Mouse (Mus musculus) hindbrain, postnatal 0 days (tissue): ENCODE measurements around the gene Ube2dnl2. TPM values are rescaled to one million over a fixed set of nuclear protein-coding genes. Genes with fewer than 3 reads are reported as not detected.

Source experiments
- ATAC-seq: fragments of 200-750 bp; cut with Nextera tagmentation; 2 replicates; pipeline ENCODE4 v1.8.0; 2017; ENCODE audit warnings: mild to moderate bottlenecking, moderate TSS enrichment, moderate library complexity
- DNase-seq: peaks from one replicate; pipeline ENCODE4 v3.0.0-alpha.2; 2015; ENCODE audit warnings: low spot score
- H3K27ac ChIP-seq: fragments of 300-500 bp; sonication (generic); 2 replicates; pipeline ENCODE4 v1.5.1; 2014; ENCODE audit warnings: mild to moderate bottlenecking
- H3K27me3 ChIP-seq: fragments of 300-500 bp; sonication (generic); 2 replicates; pipeline ENCODE4 v1.6.1; 2014; ENCODE audit warnings: low read length, mixed read lengths; ENCODE audit not compliant: insufficient read depth
- H3K36me3 ChIP-seq: fragments of 300-500 bp; sonication (generic); 2 replicates; pipeline ENCODE4 v1.6.1; 2014; ENCODE audit warnings: low read length, mixed read lengths; ENCODE audit not compliant: insufficient read depth
- H3K4me1 ChIP-seq: fragments of 300-500 bp; sonication (generic); 2 replicates; pipeline ENCODE4 v1.6.1; 2014; ENCODE audit warnings: antibody characterized with exemption, low read length, mixed read lengths; ENCODE audit not compliant: insufficient read depth
- H3K4me2 ChIP-seq: fragments of 300-500 bp; sonication (generic); 2 replicates; pipeline ENCODE4 v1.6.1; 2014; ENCODE audit warnings: low read depth, mild to moderate bottlenecking, low read length, moderate library complexity, mixed read lengths
- H3K4me3 ChIP-seq: fragments of 300-500 bp; sonication (generic); 2 replicates; pipeline ENCODE4 v1.5.1; 2014; ENCODE audit warnings: low read length
- H3K9ac ChIP-seq: fragments of 300-500 bp; sonication (generic); replicated peaks from 2 replicates; pipeline ENCODE4 v1.6.1; 2014; ENCODE audit warnings: mild to moderate bottlenecking, low read length, moderate library complexity, mixed read lengths
- H3K9me3 ChIP-seq: fragments of 300-500 bp; sonication (generic); 2 replicates; pipeline ENCODE4 v1.6.1; 2016; ENCODE audit warnings: low read length, mixed read lengths
- CTCF ChIP-seq: IDR thresholded peaks from 2 replicates; pipeline ENCODE4 v1.5.1; 2016; ENCODE audit warnings: antibody characterized with exemption, control low read depth, low read depth
- WGBS: fragments of 180-500 bp; shearing (Covaris S2); extraction: QIAGEN DNeasy Blood & Tissue Kit; methylation state at CpG from one replicate; pipeline ENCODE4 v1.1.7; 2014; 5-methylcytosine and 5-hydroxymethylcytosine counted together
- polyA plus RNA-seq: library from polyadenylated mRNA; unstranded; fragments of >200 nt; fragmentation: Nextera tagmentation; extraction: Ambion mirVana; gene quantifications from 2 replicates; pipeline ENCODE4 v1.2.1, GENCODE M21; 2015
- total RNA-seq: library from RNA; depleted of rRNA; stranded (reverse); fragments of >200 nt; gene quantifications from 2 replicates; pipeline ENCODE4 v1.2.3, GENCODE M21; 2014; rRNA removed

Ube2dnl2 gene
- not detected in 2 replicates for total RNA-seq
- not detected in 2 replicates for polyA plus RNA-seq

DNA sequence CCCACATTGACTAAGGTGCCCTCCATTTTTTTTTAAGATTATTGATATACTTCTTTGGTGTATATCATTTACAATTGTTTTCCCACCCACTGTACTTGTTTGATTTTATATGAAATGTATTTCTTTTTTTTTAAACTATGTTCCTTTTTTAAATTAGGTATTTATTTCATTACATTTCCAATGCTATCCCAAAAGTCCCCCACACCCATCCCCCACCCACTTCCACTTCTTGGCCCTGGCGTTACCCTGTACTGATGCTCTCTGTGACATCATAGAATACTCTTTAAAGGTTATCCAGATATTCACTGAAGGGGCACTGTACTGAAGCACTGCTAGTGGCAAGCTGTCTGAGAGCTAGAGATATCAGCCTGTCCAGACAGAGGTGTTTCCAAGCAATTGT, at the start of gene Ube2dnl2:
Gene Ube2dnl2, plus strand, starts transcription at position 301 of the 400 bp plus-strand sequence.
- H3K27me3 ChIP-seq: no peaks in the 10 kb centered on the region
- no peak within 1 kb of the TSS for H3K27ac ChIP-seq
- no peak for TF ChIP-seq CTCF
- H3K4me1 ChIP-seq: no peaks in the 10 kb centered on the region
- 86% methylated on average over 1 of the region's 1 CpGs for WGBS
- no peak for DNase-seq
- ATAC-seq: no peak
- H3K4me3 ChIP-seq: no peak within 1 kb of the TSS
- H3K9ac ChIP-seq: no peak within 1 kb of the TSS
- H3K9me3 ChIP-seq: no peaks in the 10 kb centered on the region
- no peaks in the 10 kb centered on the region for H3K36me3 ChIP-seq
- no peak within 1 kb of the TSS for H3K4me2 ChIP-seq

DNA sequence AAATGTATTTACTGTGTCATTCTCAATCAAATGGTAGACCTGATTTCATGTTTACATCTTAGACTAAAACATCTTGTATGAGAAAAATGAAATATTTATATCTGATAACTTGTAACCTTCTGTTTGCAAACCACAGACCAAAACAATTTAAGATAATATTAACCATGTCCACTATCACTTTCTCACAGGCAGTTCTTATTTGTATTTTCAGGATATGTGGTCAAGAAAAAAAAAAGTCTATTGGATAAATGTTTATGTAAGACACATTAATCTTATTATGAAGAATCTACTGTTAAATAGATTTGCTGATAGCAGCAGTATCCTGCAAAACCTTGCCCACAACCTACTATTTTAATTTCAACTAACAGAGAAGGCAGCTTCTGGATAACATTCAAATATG, 11.9 kb upstream of the Ube2dnl2 start:
- Histone ChIP-seq H3K36me3 (no peaks in the 10 kb centered on the region), H3K4me1 (no peaks in the 10 kb centered on the region), H3K4me2 (no peak overlapping the region), H3K4me3 (no peak overlapping the region), H3K9ac (no peak overlapping the region), H3K27me3 (no peaks in the 10 kb centered on the region), H3K27ac (no peak overlapping the region), H3K9me3 (no peaks in the 10 kb centered on the region)
- no peak for ATAC-seq
- no peak for TF ChIP-seq CTCF
- no peak for DNase-seq

DNA sequence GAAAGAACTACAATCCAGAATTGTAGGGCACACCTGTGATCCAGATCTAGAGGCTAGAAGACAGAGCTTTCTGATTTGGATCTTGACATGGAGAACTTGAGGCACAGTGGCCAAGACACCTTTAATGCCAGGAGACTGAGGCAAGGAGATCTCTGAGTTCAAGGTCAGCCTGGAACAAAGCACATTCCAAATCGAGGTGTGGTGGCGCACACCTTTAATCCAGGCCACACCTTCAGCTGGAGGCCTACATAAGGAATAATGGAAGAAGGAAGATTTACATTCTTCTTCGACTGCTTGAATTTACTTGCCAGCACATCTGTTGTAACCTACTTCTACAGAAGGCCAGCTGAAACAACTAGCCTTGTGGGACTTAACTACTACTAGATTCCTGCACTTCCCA, 9.9 kb upstream of the Ube2dnl2 start:
- Histone ChIP-seq H3K4me2 (no peak overlapping the region), H3K27me3 (no peaks in the 10 kb centered on the region), H3K4me3 (no peak overlapping the region), H3K36me3 (no peaks in the 10 kb centered on the region), H3K27ac (no peak overlapping the region), H3K9me3 (no peaks in the 10 kb centered on the region), H3K9ac (no peak overlapping the region), H3K4me1 (no peaks in the 10 kb centered on the region)
- DNase-seq: no peak
- no peak for TF ChIP-seq CTCF
- no peak for ATAC-seq
- 89% methylated on average over 3 of the region's 3 CpGs for WGBS

DNA sequence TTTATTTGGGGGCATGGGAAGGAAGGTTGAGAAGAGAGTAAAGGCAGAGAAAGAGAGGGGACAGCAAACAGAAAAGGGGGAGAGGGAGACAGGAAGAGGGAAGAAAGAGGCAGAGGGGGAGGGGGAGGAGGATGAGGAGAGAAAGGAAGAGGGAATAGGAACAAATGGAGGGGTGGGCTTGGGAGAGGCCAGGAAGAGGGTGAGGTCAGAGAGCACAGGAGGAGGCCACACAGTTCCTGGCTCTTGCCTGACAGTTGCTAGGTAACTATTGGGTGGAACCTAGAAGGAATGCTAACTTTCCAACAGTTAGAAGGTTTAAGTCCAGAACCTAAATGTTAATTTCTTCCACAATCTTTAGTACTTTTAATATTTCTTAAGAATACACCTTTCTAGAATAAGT, 4.0 kb upstream of the Ube2dnl2 start:
- no peak for DNase-seq
- no peak for ATAC-seq
- no peaks in the 10 kb centered on the region for H3K27me3 ChIP-seq
- H3K4me3 ChIP-seq: no peak overlapping the region
- H3K4me1 ChIP-seq: no peaks in the 10 kb centered on the region
- TF ChIP-seq CTCF: no peak
- H3K36me3 ChIP-seq: no peaks in the 10 kb centered on the region
- H3K4me2 ChIP-seq: no peak overlapping the region
- H3K9ac ChIP-seq: no peak overlapping the region
- no peak overlapping the region for H3K27ac ChIP-seq
- no peaks in the 10 kb centered on the region for H3K9me3 ChIP-seq

DNA sequence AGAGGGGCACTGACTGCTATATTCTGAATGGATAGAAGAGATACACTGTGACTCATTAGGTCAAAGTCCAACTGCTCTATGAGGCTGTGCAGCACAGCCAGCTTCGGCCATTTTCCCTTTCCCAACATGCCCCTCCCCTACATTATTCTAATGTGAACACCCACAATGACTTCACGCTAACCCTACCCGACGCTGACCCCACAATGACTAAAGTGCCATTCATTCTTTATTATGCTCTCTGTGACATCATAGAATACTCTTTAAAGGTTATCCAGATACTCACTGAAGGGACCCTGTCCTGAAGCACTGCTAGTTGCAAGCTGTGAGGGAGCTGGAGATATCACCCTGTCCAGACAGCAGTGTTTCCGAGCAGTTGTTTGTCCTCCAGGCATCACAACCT, 2.7 kb upstream of the Ube2dnl2 start, which contains the start of gene Ube2dnl1:
Gene Ube2dnl1, plus strand, starts transcription at position 301 of the 400 bp plus-strand sequence.
- ATAC-seq (no peak), DNase-seq (no peak)
- Histone ChIP-seq H3K9ac (no peak within 1 kb of the TSS), H3K36me3 (no peaks in the 10 kb centered on the region), H3K4me3 (no peak within 1 kb of the TSS), H3K27me3 (no peaks in the 10 kb centered on the region), H3K4me2 (no peak within 1 kb of the TSS), H3K9me3 (no peaks in the 10 kb centered on the region), H3K4me1 (no peaks in the 10 kb centered on the region), H3K27ac (no peak within 1 kb of the TSS)
- TF ChIP-seq CTCF: no peak
- WGBS: 82% methylated on average over 5 of the region's 5 CpGs

DNA sequence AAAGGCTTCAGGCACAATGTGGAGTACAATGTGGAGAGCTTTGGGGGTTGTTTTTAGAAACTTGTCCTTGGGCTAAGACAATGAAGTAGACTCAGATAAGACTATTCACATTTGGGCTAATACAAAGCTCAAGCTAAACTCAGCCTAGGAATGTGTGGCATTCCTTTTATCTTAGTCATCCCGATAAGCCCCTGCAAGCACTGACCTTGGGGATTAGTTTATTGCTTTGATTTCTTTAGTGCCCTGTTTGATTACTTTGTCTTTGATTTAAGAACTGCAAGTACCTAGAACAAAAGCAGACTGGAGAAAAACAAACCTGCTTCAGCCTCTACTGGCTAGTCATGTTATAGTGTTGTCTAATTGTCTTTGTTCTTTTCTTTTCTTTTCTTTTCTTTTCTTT, 47.7 kb downstream of the Ube2dnl2 start:
- no peaks in the 10 kb centered on the region for H3K27me3 ChIP-seq
- H3K9ac ChIP-seq: no peak overlapping the region

More for the DNA sequence above, 47.7 kb downstream of the Ube2dnl2 start:
- Histone ChIP-seq H3K36me3 (no peaks in the 10 kb centered on the region), H3K4me1 (no peaks in the 10 kb centered on the region), H3K4me2 (no peak overlapping the region), H3K9me3 (no peaks in the 10 kb centered on the region), H3K27ac (no peak overlapping the region), H3K4me3 (no peak overlapping the region)
- 52% methylated on average over 1 of the region's 1 CpGs for WGBS
- ATAC-seq (no peak), DNase-seq (no peak)
- TF ChIP-seq CTCF: no peak

Other genes starting within 250 kb of the Ube2dnl2 start
- gene Ube2dnl1, start 2.6 kb upstream of the Ube2dnl2 start, total RNA-seq: not detected in 2 replicates
- gene Ube2dnl1, start 2.6 kb upstream of the Ube2dnl2 start, polyA plus RNA-seq: not detected in 2 replicates